Mouse (Mus musculus): Measurements from ENCODE around the gene Tbc1d8. TPM values are rescaled to one million over a fixed set of nuclear protein-coding genes. Genes with fewer than 3 reads are reported as not detected.
A peak's percentile ranks its signal among the peaks of the same experiment; 100 is the strongest.

Gene Tbc1d8
- polyA plus RNA-seq, 1 experiment: 0.93 TPM

DNA sequence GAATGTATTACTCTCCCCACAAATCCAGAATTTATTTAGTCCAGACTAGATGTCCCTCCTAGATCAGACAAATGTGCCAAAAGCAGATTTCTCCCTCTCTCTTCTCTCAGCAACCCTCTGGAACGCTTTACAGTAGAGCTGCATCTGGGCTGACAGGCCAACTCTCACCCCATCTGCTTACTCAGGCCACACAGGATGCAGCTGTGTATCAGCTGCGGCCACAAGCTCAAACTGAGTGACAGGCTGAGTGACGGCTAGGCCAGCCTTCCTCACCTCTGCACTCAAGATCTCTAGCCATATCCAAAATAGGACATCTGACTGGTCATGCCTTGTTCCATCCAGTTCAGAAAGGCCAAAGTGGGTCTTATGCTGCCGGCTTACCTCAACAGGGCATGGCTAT is 82.2 kb downstream of the Tbc1d8 start:
- no peak for TF ChIP-seq GATA1 (IDR thresholded peaks at IDR 0.05; ENCODE audit: low read length)

- TF ChIP-seq GATA1 (IDR thresholded peaks at IDR 0.05; ENCODE audit: low read length): no peak
Measured at GRCm38 (mm10) chr1:39394650-39395049, 83.9 kb downstream of the Tbc1d8 start.

GRCm38 (mm10) chr1:39394096-39394495 is 84.5 kb downstream of the Tbc1d8 start:
- TF ChIP-seq GATA1 (IDR thresholded peaks at IDR 0.05; ENCODE audit: low read length): no peak

GRCm38 (mm10) chr1:39393217-39393867 is 85.2 kb downstream of the Tbc1d8 start:
- TF ChIP-seq GATA1 (IDR thresholded peaks at IDR 0.05; ENCODE audit: low read length): peak; percentile 58

- TF ChIP-seq GATA1 (IDR thresholded peaks at IDR 0.05; ENCODE audit: low read length): no peak
Measured at GRCm38 (mm10) chr1:39392189-39392588, 86.4 kb downstream of the Tbc1d8 start.

DNA sequence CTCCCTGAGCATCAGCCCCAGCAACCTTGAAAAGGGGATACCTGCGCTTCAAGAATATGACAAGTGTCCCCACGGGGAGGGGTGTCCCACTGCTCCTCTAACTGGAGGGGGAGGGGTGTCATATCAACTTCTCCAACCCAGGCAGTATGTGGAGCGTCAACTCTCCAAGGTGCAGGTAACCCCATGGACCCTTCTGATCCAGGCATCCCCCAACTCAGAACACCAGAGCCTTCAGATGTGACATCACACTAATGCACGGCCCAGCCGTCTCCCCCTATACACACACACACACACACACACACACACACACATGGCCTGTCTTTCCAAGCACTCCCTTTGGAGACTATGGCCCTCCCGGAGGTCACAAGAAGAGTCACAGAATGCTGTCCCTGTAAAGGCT is 86.9 kb downstream of the Tbc1d8 start:
- TF ChIP-seq GATA1 (IDR thresholded peaks at IDR 0.05; ENCODE audit: low read length): no peak

DNA sequence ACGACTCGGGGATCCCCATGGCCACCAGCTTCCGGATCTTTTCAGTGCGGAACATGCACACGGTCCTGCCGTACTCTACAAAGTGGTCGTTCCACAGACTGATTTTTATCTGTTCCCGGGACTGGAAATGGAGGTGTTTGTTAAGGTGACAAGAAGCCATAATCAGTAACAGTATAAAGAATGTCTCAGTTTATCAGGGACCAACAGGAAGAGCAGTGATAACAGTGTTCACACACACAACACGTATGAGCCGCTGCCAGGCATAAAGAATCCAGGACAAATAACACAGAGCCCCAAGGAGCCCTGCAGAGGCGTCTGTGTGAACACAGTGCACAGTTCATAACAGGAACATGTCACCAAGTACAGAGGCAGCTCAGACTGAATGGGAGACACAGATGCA is 89.2 kb downstream of the Tbc1d8 start:
- no peak for TF ChIP-seq GATA1 (IDR thresholded peaks at IDR 0.05; ENCODE audit: low read length)

- TF ChIP-seq GATA1 (IDR thresholded peaks at IDR 0.05; ENCODE audit: low read length): no peak
Measured at GRCm38 (mm10) chr1:39388163-39388562, 90.4 kb downstream of the Tbc1d8 start.

DNA sequence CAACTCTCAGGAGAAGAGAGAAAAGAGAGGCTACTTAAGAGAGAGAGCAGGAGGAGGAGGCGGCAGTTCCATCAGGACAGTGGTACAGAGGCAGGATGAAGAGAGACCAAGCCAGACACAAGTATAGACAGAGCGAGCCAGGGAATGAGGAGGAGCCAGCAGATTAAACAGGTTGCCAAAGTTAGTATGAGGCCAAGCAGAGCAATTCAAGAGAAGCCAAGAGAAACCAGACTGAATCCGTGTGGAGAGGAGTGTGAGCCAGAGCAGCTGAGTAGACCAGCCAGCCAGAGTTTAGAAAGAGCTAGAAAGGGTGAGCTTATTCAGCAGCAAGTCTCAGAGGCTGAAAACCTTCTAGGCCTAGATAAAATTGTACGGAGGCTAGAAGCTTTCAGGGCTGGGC is 91.1 kb downstream of the Tbc1d8 start:
- TF ChIP-seq GATA1 (IDR thresholded peaks at IDR 0.05; ENCODE audit: low read length): no peak

GRCm38 (mm10) chr1:39386456-39386855 is 92.1 kb downstream of the Tbc1d8 start:
- TF ChIP-seq GATA1 (IDR thresholded peaks at IDR 0.05; ENCODE audit: low read length): no peak

DNA sequence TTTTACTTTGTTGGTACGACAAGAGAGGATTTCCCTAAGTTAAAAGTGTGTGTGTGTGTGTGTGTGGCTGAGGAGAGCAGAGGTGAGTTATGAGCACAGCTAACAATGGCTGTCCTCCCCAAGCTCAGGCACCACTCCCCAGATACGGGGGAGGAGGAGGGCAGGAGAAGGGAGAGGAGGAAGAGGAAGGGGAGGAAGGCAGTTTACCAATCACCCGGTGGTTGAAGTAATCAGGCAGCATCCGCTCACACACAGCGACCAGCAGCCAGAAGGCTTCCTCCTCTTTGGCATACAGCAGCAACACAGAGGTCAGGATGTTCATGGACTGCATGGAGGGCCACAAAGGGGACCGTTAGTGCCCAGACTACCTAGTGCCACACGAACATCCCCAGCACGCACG is 93.6 kb downstream of the Tbc1d8 start:
- no peak for TF ChIP-seq GATA1 (IDR thresholded peaks at IDR 0.05; ENCODE audit: low read length)

DNA sequence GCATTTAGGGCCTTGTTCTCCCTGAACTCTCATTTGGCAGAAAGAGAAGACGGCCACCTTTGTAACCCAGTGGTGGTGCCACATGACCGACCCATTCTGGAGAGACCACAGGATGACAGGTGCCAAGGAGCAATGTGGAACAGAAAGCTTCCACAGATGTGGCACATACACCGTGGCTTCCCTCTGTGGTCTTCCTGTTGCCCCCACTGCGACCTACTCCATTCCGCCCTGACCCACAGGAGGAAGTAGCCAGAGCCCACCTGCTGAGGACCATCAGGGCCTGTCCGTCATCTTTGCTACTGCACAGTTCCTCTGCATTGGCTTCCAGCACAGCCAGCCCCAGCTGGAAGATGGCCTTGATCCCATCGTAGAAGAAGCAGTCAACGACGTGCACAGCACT is 97.5 kb downstream of the Tbc1d8 start:
- no peak for TF ChIP-seq GATA1 (IDR thresholded peaks at IDR 0.05; ENCODE audit: low read length)

GRCm38 (mm10) chr1:39379021-39379420 is 99.5 kb downstream of the Tbc1d8 start:
- TF ChIP-seq GATA1 (IDR thresholded peaks at IDR 0.05; ENCODE audit: low read length): no peak

DNA sequence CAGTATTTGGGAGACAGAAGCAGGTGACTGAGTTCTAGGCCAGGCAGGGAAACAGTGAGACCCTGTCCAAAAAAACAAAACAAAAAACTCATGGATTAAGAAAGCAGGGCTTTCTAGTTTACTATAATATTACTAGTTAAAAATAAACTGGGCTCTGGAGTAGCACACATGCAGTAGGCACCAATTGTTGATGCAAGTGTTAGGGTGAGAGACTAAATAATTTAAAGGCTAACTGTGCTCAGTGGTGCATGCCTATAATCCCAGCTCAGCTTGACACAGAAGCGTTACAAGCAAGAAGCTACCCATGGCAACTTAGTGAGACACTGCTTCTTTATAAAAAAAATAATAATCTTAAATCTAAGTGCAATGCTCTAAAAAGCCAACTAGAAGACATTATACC is 100.0 kb downstream of the Tbc1d8 start:
- no peak for TF ChIP-seq GATA1 (IDR thresholded peaks at IDR 0.05; ENCODE audit: low read length)

GRCm38 (mm10) chr1:39376726-39377240 is 101.8 kb downstream of the Tbc1d8 start:
- no peak for TF ChIP-seq GATA1 (IDR thresholded peaks at IDR 0.05; ENCODE audit: low read length)

DNA sequence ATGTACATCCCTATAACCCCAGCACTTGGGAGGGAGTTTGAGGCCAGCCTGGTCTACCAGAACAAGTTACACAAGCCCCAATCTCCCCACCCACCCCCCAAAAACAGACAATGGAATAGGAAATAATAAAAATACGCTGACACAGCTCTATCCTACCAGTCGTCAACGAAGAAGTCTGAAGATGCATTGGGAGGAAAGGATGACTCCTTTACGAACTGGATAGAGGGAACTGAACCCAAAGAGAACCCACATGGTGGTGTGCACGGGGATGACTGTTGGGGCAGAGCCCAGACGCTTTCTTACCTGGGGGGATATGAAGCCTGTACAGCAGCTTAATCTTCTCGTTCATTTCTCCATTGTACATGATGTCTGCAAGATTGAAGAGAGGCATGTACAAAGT is 102.4 kb downstream of the Tbc1d8 start:
- no peak for TF ChIP-seq GATA1 (IDR thresholded peaks at IDR 0.05; ENCODE audit: low read length)

DNA sequence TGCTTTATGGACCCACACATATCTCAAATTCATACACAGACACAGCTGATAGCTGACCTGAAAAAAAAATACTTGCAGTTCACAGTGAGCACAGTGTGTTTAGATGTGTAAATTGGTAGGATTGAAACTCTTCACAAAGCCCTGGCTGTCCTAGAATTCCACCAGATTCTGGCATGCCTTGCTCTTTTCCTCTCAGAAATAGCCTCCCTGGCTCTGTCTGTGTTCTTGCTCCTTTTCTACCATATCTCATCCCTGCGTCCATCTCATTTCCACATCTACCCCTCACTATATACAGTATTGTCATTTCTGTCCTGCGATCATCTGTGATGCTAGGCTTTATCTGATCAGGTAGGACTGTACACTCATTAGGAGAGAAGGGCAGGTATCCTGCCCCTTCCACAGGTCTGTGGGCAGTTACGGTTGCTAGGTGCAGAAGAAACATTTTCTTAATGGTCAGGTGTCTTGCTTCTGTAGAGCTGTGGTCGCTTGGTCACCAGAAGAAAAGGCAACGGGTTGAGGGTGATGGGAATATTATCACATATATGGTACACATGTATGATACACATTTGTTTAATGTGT is 104.2 kb downstream of the Tbc1d8 start:
- no peak for TF ChIP-seq GATA1 (IDR thresholded peaks at IDR 0.05; ENCODE audit: low read length)

Measured in G1E-ER4 (cell line).